Mouse (Mus musculus) Patski (cell line): Measurements from ENCODE around the gene Mgat4c. TPM values are rescaled to one million over a fixed set of nuclear protein-coding genes. Genes with fewer than 3 reads are reported as not detected.

Experiments used
- ATAC-seq: fragments of 100-300 bp; one replicate; pipeline ENCODE4 v1.8.0; 2021
- CTCF ChIA-PET: fragments of 350-600 bp; sonication (Branson Sonifier 250); formaldehyde crosslinking; loops from one replicate; lab custom pipeline; 2022; ENCODE audit warnings: inconsistent platforms; lab: Charles Lee
- POLR2A ChIA-PET: fragments of 350-600 bp; sonication (Branson Sonifier 250); formaldehyde crosslinking; loops from one replicate; lab custom pipeline; 2022; ENCODE audit warnings: antibody characterized with exemption, inconsistent platforms; lab: Charles Lee
- DNase-seq: peaks from one replicate; pipeline ENCODE4 v3.0.0-alpha.2; 2011; ENCODE audit warnings: low read depth, low spot score
- H3K27me3 ChIP-seq: fragments of 371-371 bp; one replicate; pipeline ENCODE4 v1.5.1; 2021
- CTCF ChIP-seq: fragments of 100-300 bp; IDR thresholded peaks from one replicate; pipeline ENCODE4 v1.5.1; 2021
- in situ Hi-C: fragments of 300-500 bp; cut with MboI; formaldehyde crosslinking; loops from 3 replicates; pipeline ENCODE4 v1.11.1; 2018; ENCODE audit warnings: low pct_unique_long_range_greater_than_20kb, mixed read lengths
- polyA plus RNA-seq: library from polyadenylated mRNA; unstranded; gene quantifications from one replicate; pipeline ENCODE4 v1.2.3, GENCODE M21; 2021

Gene Mgat4c
- polyA plus RNA-seq, 1 experiment from 2014 or later: 0.15 TPM

GRCm38 (mm10) chr10:101827944-101828343 is 146.7 kb downstream of the Mgat4c start:
- ATAC-seq: no peak
- ChIA-PET POLR2A (no interaction called here), CTCF (no interaction called here)
- H3K27me3 ChIP-seq: no peaks in the 10 kb centered on the region
- in situ Hi-C loops: no loop called here
- DNase-seq: no peak
- TF ChIP-seq CTCF: no peak

DNA sequence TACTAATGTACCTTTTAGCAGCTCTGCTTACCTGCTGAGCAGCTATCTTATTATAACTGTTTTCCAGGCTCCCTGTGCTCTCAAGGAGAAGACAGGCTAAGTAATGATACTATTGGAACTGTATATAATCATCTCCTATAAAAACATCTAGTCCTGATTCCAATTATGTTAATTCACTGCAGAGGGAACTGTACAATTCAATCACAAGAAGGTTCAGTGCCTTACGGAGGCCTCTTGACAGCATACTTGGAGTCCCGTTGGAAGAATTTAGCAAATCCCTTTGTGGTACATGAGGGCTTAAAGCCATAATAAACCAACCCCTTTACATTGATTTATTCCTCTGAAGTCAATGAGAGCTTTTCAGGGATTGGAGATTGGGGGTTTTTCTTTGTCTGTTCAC is 174.8 kb downstream of the Mgat4c start:
- H3K27me3 ChIP-seq: no peaks in the 10 kb centered on the region
- ChIA-PET POLR2A (no interaction called here), CTCF (interaction anchor here (1.6 kb wide), 1 partner anchor 9 kb away, joined by 3 read pairs; no protein-coding TSS in a partner anchor)
- ATAC-seq (no peak), DNase-seq (no peak)
- in situ Hi-C loops: no loop called here
- no peak for TF ChIP-seq CTCF

- no peaks in the 10 kb centered on the region for H3K27me3 ChIP-seq
- in situ Hi-C loops: no loop called here
- ATAC-seq (no peak), DNase-seq (no peak)
- POLR2A ChIA-PET: no interaction called here
- TF ChIP-seq CTCF: no peak
- CTCF ChIA-PET: interaction anchor here (0.6 kb wide), 1 partner anchor 160 kb away, joined by 3 read pairs; no protein-coding TSS in a partner anchor
Observed at GRCm38 (mm10) chr10:101889866-101890265, 208.6 kb downstream of the Mgat4c start.

DNA sequence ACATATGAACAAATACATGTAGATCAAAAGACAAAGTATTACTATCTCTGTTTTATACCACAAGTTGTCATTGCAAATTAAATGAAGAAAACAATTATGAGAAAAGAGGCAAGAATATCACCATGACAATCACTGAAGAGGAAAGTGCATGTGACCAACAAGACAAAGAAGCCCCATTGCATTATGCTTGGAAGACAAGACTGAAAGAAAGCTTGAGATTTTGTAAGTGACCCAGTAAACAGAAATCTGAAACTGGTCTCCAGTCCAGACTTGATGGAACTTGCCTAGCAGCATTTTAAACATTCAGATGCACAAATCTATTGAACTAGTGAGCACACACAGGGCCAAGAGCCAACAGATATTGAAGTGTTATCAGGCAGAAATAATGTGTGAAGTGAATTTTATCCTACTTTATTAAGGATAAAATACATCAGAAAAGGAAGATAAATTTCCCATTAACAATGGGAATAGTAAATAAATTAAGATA is 236.1 kb downstream of the Mgat4c start:
- ATAC-seq (no peak), DNase-seq (no peak)
- ChIA-PET POLR2A (no interaction called here), CTCF (no interaction called here)
- TF ChIP-seq CTCF: no peak
- in situ Hi-C loops: no loop called here
- H3K27me3 ChIP-seq: no peaks in the 10 kb centered on the region

DNA sequence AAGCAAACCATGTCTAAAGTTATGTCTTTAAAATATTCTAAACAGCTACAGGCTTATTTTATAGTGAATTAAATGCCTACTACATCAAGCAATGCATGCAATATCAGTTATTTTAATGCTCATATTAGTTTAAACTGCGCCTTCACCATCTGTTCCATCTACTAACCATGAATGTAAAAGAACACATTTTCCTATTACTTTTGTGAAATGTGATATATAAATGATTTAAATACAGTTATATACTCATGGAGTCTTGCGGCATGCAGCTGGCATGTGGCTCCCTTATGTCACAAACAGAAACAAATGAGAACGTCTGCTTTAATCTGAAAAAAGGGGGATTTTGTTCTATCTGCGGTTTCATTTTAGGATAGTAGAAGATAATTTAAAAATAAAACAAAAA is 316.3 kb downstream of the Mgat4c start:
- ChIA-PET POLR2A (no interaction called here), CTCF (no interaction called here)
- no peaks in the 10 kb centered on the region for H3K27me3 ChIP-seq
- TF ChIP-seq CTCF: no peak
- DNase-seq (no peak), ATAC-seq (no peak)
- in situ Hi-C loops: no loop called here

DNA sequence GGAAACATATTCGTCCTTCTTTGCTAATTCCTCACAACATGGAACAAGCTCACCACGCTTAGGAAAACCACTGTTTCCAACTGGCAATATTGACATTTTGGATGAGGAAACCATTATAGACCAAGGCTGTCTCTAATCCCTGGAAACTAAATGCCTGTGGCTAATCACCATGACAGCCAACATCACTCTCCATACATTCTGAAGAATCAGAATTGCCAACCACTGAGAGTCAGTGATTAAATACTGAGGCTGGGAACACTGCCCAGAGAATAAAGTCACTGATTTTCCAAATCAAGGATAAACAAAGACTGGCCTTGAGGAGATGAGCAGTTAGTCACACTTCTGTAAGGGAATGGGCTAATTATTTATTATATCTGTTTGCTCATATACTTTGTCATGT is 361.2 kb downstream of the Mgat4c start:
- DNase-seq: peak; percentile 44
- ChIA-PET CTCF (no interaction called here), POLR2A (no interaction called here)
- ATAC-seq: peak; percentile 88
- no peak for TF ChIP-seq CTCF
- in situ Hi-C loops: no loop called here
- no peaks in the 10 kb centered on the region for H3K27me3 ChIP-seq

DNA sequence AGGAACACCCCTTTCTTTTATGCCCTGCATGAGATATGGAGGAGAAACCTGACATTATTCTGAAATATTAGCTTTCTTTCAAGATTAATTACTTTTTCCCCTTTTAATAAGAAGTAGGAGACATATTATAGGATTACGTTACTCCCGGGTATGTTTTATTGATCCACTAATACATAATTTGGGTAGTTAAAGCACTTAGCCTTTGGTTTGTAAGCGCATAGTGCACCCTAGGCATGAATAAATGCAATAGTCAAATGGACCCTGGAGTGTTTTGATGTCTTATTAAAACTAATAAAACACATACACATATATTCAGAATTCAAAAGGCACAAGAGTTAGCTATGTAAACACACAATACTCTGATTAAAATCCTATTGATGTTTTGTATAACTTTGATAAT is 374.9 kb downstream of the Mgat4c start:
- DNase-seq: no peak

GRCm38 (mm10) chr10:102056975-102057565 is 375.8 kb downstream of the Mgat4c start:
- ATAC-seq: no peak
- TF ChIP-seq CTCF: no peak
- DNase-seq: no peak
- CTCF ChIA-PET: no interaction called here
- POLR2A ChIA-PET: interaction anchor here (1.2 kb wide), 1 partner anchor 14 kb away, joined by 3 read pairs; no protein-coding TSS in a partner anchor
- in situ Hi-C loops: no loop called here
- no peaks in the 10 kb centered on the region for H3K27me3 ChIP-seq

More for the DNA sequence above, 374.9 kb downstream of the Mgat4c start:
- in situ Hi-C loops: no loop called here
- H3K27me3 ChIP-seq: no peaks in the 10 kb centered on the region
- no peak for ATAC-seq
- CTCF ChIA-PET: interaction anchor here (1.3 kb wide), 1 partner anchor 11 kb away, joined by 3 read pairs; no protein-coding TSS in a partner anchor
- POLR2A ChIA-PET: no interaction called here
- TF ChIP-seq CTCF: no peak

GRCm38 (mm10) chr10:102074541-102075398 is 393.5 kb downstream of the Mgat4c start:
- POLR2A ChIA-PET: no interaction called here
- ATAC-seq: no peak
- no peak for DNase-seq
- H3K27me3 ChIP-seq: no peaks in the 10 kb centered on the region
- CTCF ChIA-PET: interaction anchor here (2.2 kb wide), 1 partner anchor 12 kb away, joined by 5 read pairs; no protein-coding TSS in a partner anchor
- in situ Hi-C loops: no loop called here
- no peak for TF ChIP-seq CTCF

DNA sequence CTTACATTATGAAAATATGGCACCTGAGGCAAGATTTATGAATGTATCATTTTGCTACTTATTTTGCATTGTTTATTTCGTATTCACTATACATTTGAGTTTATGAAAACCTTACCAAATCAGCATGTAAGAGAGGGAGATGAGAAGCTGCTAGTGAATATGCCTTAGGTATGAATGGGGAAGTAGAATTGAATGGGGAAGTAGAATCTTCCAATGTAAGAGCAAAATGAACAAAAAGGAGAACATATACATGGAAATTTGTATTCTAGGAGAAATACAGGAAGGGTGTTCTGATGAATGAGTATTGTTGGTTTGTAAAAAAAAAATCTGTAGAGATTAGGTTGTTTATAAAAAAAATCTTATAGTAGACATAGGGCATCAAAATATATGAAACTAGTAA is 441.9 kb downstream of the Mgat4c start:
- CTCF ChIA-PET: no interaction called here
- in situ Hi-C loops: no loop called here
- no peaks in the 10 kb centered on the region for H3K27me3 ChIP-seq
- POLR2A ChIA-PET: no interaction called here
- DNase-seq (no peak), ATAC-seq (no peak)
- no peak for TF ChIP-seq CTCF

DNA sequence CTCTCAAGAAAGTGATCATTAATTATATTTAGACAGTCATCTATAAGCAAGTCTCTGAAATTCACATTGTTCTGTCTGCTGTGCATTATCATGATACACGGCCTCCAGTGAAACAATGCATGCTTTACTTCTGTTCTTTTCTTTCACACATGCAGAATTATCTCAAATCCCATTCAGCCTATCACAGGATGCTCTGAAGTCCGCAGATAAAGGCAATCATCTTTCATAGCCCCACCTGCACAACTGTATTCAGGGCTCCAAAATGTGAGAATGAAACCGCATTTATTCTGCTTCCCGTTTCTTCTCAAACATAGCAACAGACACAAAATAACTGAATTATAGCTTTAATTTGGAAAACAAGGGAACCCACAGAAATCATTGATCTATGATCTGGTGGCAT is 446.1 kb downstream of the Mgat4c start:
- in situ Hi-C loops: no loop called here
- ChIA-PET CTCF (no interaction called here), POLR2A (no interaction called here)
- DNase-seq (no peak), ATAC-seq (no peak)
- H3K27me3 ChIP-seq: no peaks in the 10 kb centered on the region
- no peak for TF ChIP-seq CTCF
